Mouse (Mus musculus) liver, adult 2 months (tissue): ENCODE results near the gene Pear1.

Source experiments
- CTCF ChIP-seq: fragments of 200-500 bp; IDR thresholded peaks from 2 replicates; pipeline ENCODE4 v1.5.1; 2011; ENCODE audit warnings: low read depth, low read length, control low read depth
- POLR2A ChIP-seq: fragments of 200-500 bp; IDR thresholded peaks from 2 replicates; pipeline ENCODE4 v1.6.1; 2011; ENCODE audit warnings: low read length, control low read depth; ENCODE audit not compliant: insufficient read depth; ENCODE audit errors: extremely low read depth

DNA sequence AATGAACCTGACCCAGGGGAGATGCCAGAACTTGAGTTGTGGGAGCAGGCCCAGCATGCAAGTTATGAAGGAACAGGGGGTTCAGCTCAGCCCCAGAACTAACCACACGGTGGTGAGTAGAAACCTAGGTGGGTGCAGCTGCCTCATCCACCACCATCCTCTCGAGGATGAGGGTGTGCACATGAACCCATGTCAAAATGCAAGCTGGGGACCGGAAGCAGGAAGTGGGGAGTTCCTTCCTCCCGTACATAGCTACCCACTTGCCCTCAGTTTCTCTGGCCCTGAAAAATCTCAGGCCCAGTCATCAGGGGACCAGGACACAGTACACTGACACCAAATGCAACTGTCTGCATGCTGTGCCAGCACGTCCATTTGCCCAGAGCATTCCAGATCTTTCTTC lies 23.6 kb upstream of the Pear1 start:
- no peak for TF ChIP-seq POLR2A
- TF ChIP-seq CTCF = no peak
